Mouse (Mus musculus) fibroblast of lung, adult 2 months (primary cell): ENCODE results near the gene Cyp46a1.

Experiments
- DNase-seq: peaks from one replicate; pipeline ENCODE4 v3.0.0-alpha.2; 2011; ENCODE audit warnings: low read depth

The Cyp46a1 gene

GRCm38 (mm10) chr12:108311741-108312290 is 22.4 kb upstream of the Cyp46a1 start:
- DNase-seq, result no peak

GRCm38 (mm10) chr12:108312432-108312851 is 21.7 kb upstream of the Cyp46a1 start:
- no peak for DNase-seq

- DNase-seq, result no peak
Observed at GRCm38 (mm10) chr12:108313244-108313772, 20.9 kb upstream of the Cyp46a1 start.

GRCm38 (mm10) chr12:108315818-108316217 is 18.4 kb upstream of the Cyp46a1 start:
- DNase-seq, result no peak

- DNase-seq, result no peak
Observed at GRCm38 (mm10) chr12:108316655-108317054, 17.5 kb upstream of the Cyp46a1 start.

GRCm38 (mm10) chr12:108317201-108317738 is 16.9 kb upstream of the Cyp46a1 start:
- no peak for DNase-seq

GRCm38 (mm10) chr12:108317826-108318430 is 16.3 kb upstream of the Cyp46a1 start:
- DNase-seq, result no peak

GRCm38 (mm10) chr12:108318499-108318898 is 15.7 kb upstream of the Cyp46a1 start:
- DNase-seq, result no peak

- no peak for DNase-seq
Observed at GRCm38 (mm10) chr12:108320096-108320495, 14.1 kb upstream of the Cyp46a1 start.

GRCm38 (mm10) chr12:108326401-108326800 is 7.8 kb upstream of the Cyp46a1 start:
- no peak for DNase-seq

- no peak for DNase-seq
Observed at GRCm38 (mm10) chr12:108327889-108328491, 6.2 kb upstream of the Cyp46a1 start.

GRCm38 (mm10) chr12:108333056-108333455 is 1.1 kb upstream of the Cyp46a1 start:
- DNase-seq, result peak; percentile 61

GRCm38 (mm10) chr12:108333481-108333882 is 699 bp upstream of the Cyp46a1 start:
- no peak for DNase-seq

- no peak for DNase-seq
Observed at GRCm38 (mm10) chr12:108334529-108334928, 348 bp downstream of the Cyp46a1 start.

GRCm38 (mm10) chr12:108338572-108339190 is 4.5 kb downstream of the Cyp46a1 start:
- no peak for DNase-seq

- DNase-seq, result no peak
Observed at GRCm38 (mm10) chr12:108348151-108348550, 14.0 kb downstream of the Cyp46a1 start.

GRCm38 (mm10) chr12:108349026-108349425 is 14.8 kb downstream of the Cyp46a1 start:
- DNase-seq, result no peak

GRCm38 (mm10) chr12:108350931-108351330 is 16.8 kb downstream of the Cyp46a1 start:
- no peak for DNase-seq

GRCm38 (mm10) chr12:108352371-108353136 is 18.4 kb downstream of the Cyp46a1 start:
- no peak for DNase-seq

GRCm38 (mm10) chr12:108354284-108354683 is 20.1 kb downstream of the Cyp46a1 start:
- DNase-seq, result no peak

- no peak for DNase-seq
Observed at GRCm38 (mm10) chr12:108355271-108355670, 21.1 kb downstream of the Cyp46a1 start.

GRCm38 (mm10) chr12:108355986-108356385 is 21.8 kb downstream of the Cyp46a1 start:
- DNase-seq, result no peak
